Mouse (Mus musculus) limb, embryonic 11.5 days (tissue): ENCODE measurements around the gene Cdipt. TPM values are rescaled to one million over a fixed set of nuclear protein-coding genes. Genes with fewer than 3 reads are reported as not detected.

ENCODE experiments used
- ATAC-seq: fragments of 200-750 bp; cut with Nextera tagmentation; 2 replicates; pipeline ENCODE4 v1.8.0; 2017; ENCODE audit warnings: low read depth; ENCODE audit not compliant: insufficient number of reproducible peaks, low FRiP score, low TSS enrichment
- DNase-seq: peaks from one replicate; pipeline ENCODE4 v3.0.0-alpha.2; 2015; ENCODE audit warnings: low spot score
- H3K27ac ChIP-seq: fragments of 300-500 bp; sonication (generic); replicated peaks from 2 replicates; pipeline ENCODE4 v1.5.1; 2014; ENCODE audit warnings: low read depth, mild to moderate bottlenecking, low read length
- H3K27me3 ChIP-seq: fragments of 300-500 bp; sonication (generic); 2 replicates; pipeline ENCODE4 v1.6.1; 2014; ENCODE audit warnings: mild to moderate bottlenecking, low read length, mixed read lengths; ENCODE audit not compliant: control insufficient read depth, insufficient read depth
- H3K36me3 ChIP-seq: fragments of 300-500 bp; sonication (generic); 2 replicates; pipeline ENCODE4 v1.6.1; 2014; ENCODE audit warnings: mild to moderate bottlenecking, low read length, moderate library complexity, mixed read lengths; ENCODE audit not compliant: control insufficient read depth, insufficient read depth
- H3K4me1 ChIP-seq: fragments of 300-500 bp; sonication (generic); 2 replicates; pipeline ENCODE4 v1.6.1; 2014; ENCODE audit warnings: low read length, mixed read lengths; ENCODE audit not compliant: control insufficient read depth, insufficient read depth
- H3K4me2 ChIP-seq: fragments of 300-500 bp; sonication (generic); 2 replicates; pipeline ENCODE4 v1.6.1; 2014; ENCODE audit warnings: low read depth, mild to moderate bottlenecking, moderate library complexity; ENCODE audit not compliant: severe bottlenecking
- H3K4me3 ChIP-seq: fragments of 300-500 bp; sonication (generic); 2 replicates; pipeline ENCODE4 v1.5.1; 2014; ENCODE audit warnings: low read depth, low read length
- H3K9ac ChIP-seq: fragments of 300-500 bp; sonication (generic); 2 replicates; pipeline ENCODE4 v1.6.1; 2014; ENCODE audit warnings: mild to moderate bottlenecking, low read length
- H3K9me3 ChIP-seq: fragments of 300-500 bp; sonication (generic); 2 replicates; pipeline ENCODE4 v1.6.1; 2016; ENCODE audit warnings: low read length; ENCODE audit not compliant: control insufficient read depth
- WGBS: fragments of 180-500 bp; shearing (Covaris S2); extraction: QIAGEN DNeasy Blood & Tissue Kit; methylation state at CpG from one replicate; pipeline ENCODE4 v1.1.7; 2014; 5-methylcytosine and 5-hydroxymethylcytosine counted together
- polyA plus RNA-seq: library from polyadenylated mRNA; unstranded; fragments of >200 nt; fragmentation: Nextera tagmentation; extraction: Ambion mirVana; gene quantifications from 2 replicates; pipeline ENCODE4 v1.2.1, GENCODE M21; 2014

Cdipt gene
- polyA plus RNA-seq, 1 experiment from 2014 or later = 68.7 TPM

GRCm38 (mm10) chr7:126978841-126979240 is 3.1 kb downstream of the Cdipt start:
- DNase-seq (no peak), ATAC-seq (no peak)
- peaks cover 17% of the 10 kb centered on the region; the same call in 1 of the 2 replicates for H3K36me3 ChIP-seq
- no peak overlapping the region for H3K9ac ChIP-seq
- 94% methylated on average over 6 of the region's 6 CpGs for WGBS
- H3K9me3 ChIP-seq = no peaks in the 10 kb centered on the region
- H3K4me2 ChIP-seq = no peak overlapping the region
- no peaks in the 10 kb centered on the region; the same call in 1 of the 2 replicates for H3K4me1 ChIP-seq
- H3K4me3 ChIP-seq = no peak overlapping the region
- no peak overlapping the region for H3K27ac ChIP-seq
- no peaks in the 10 kb centered on the region for H3K27me3 ChIP-seq

- DNase-seq (no peak), ATAC-seq (no peak)
- Histone ChIP-seq H3K4me2 (no peak overlapping the region), H3K4me1 (no peaks in the 10 kb centered on the region), H3K36me3 (peaks cover 17% of the 10 kb centered on the region; the same call in 1 of the 2 replicates), H3K27ac (no peak overlapping the region), H3K4me3 (no peak overlapping the region), H3K9me3 (no peaks in the 10 kb centered on the region), H3K9ac (no peak overlapping the region), H3K27me3 (no peaks in the 10 kb centered on the region)
- WGBS = 92% methylated on average over 2 of the region's 2 CpGs
These were observed 5.9 kb downstream of the Cdipt start for GRCm38 (mm10) chr7:126981601-126982000.

GRCm38 (mm10) chr7:126982054-126982453 is 6.3 kb downstream of the Cdipt start:
- Histone ChIP-seq H3K4me1 (no peaks in the 10 kb centered on the region), H3K9me3 (no peaks in the 10 kb centered on the region), H3K27me3 (no peaks in the 10 kb centered on the region), H3K9ac (no peak overlapping the region), H3K27ac (no peak overlapping the region), H3K36me3 (peaks cover 17% of the 10 kb centered on the region; the same call in 1 of the 2 replicates), H3K4me2 (no peak overlapping the region), H3K4me3 (no peak overlapping the region)
- DNase-seq (no peak), ATAC-seq (no peak)
- 95% methylated on average over 4 of the region's 4 CpGs for WGBS

- DNase-seq (no peak), ATAC-seq (no peak)
- no peaks in the 10 kb centered on the region for H3K27me3 ChIP-seq
- peaks cover 14% of the 10 kb centered on the region; the same call in 1 of the 2 replicates for H3K36me3 ChIP-seq
- no peak overlapping the region for H3K27ac ChIP-seq
- no peak overlapping the region for H3K4me2 ChIP-seq
- WGBS = 85% methylated on average over 7 of the region's 7 CpGs
- no peaks in the 10 kb centered on the region for H3K9me3 ChIP-seq
- H3K4me1 ChIP-seq = no peaks in the 10 kb centered on the region
- no peak overlapping the region for H3K9ac ChIP-seq
- H3K4me3 ChIP-seq = no peak overlapping the region
These were observed 7.4 kb downstream of the Cdipt start for GRCm38 (mm10) chr7:126983113-126983512.

- DNase-seq (no peak), ATAC-seq (no peak)
- H3K4me1 ChIP-seq = no peaks in the 10 kb centered on the region
- H3K4me3 ChIP-seq = no peak overlapping the region
- no peak overlapping the region for H3K4me2 ChIP-seq
- H3K27me3 ChIP-seq = no peaks in the 10 kb centered on the region
- H3K27ac ChIP-seq = no peak overlapping the region
- H3K9me3 ChIP-seq = no peaks in the 10 kb centered on the region
- peaks cover 3% of the 10 kb centered on the region; the same call in 1 of the 2 replicates for H3K36me3 ChIP-seq
- 35% methylated on average over 10 of the region's 10 CpGs for WGBS
- no peak overlapping the region for H3K9ac ChIP-seq
These were observed 9.1 kb downstream of the Cdipt start for GRCm38 (mm10) chr7:126984667-126985444.

- DNase-seq = peak; percentile 36
- 40% methylated on average over 9 of the region's 9 CpGs for WGBS
- H3K9ac ChIP-seq = no peak overlapping the region
- ATAC-seq = no peak
- no peaks in the 10 kb centered on the region for H3K4me1 ChIP-seq
- H3K9me3 ChIP-seq = no peaks in the 10 kb centered on the region
- no peak overlapping the region for H3K4me3 ChIP-seq
- no peaks in the 10 kb centered on the region for H3K27me3 ChIP-seq
- no peaks in the 10 kb centered on the region for H3K36me3 ChIP-seq
- no peak overlapping the region for H3K27ac ChIP-seq
- no peak overlapping the region for H3K4me2 ChIP-seq
These were observed 10.6 kb downstream of the Cdipt start for GRCm38 (mm10) chr7:126986319-126986718.

GRCm38 (mm10) chr7:126988816-126989215 is 13.1 kb downstream of the Cdipt start:
- Histone ChIP-seq H3K4me2 (no peak overlapping the region), H3K4me3 (no peak overlapping the region), H3K4me1 (no peaks in the 10 kb centered on the region), H3K9me3 (no peaks in the 10 kb centered on the region), H3K9ac (no peak overlapping the region), H3K36me3 (no peaks in the 10 kb centered on the region), H3K27ac (no peak overlapping the region), H3K27me3 (no peaks in the 10 kb centered on the region)
- WGBS = 74% methylated on average over 8 of the region's 8 CpGs
- no peak for DNase-seq
- ATAC-seq = no peak

- Histone ChIP-seq H3K9me3 (no peaks in the 10 kb centered on the region), H3K36me3 (no peaks in the 10 kb centered on the region; the same call in 1 of the 2 replicates), H3K27ac (no peak overlapping the region), H3K4me3 (no peak overlapping the region), H3K4me2 (no peak overlapping the region), H3K9ac (no peak overlapping the region), H3K27me3 (no peaks in the 10 kb centered on the region), H3K4me1 (no peaks in the 10 kb centered on the region)
- DNase-seq = no peak
- ATAC-seq = no peak
- 83% methylated on average over 4 of the region's 4 CpGs for WGBS
These were observed 20.7 kb downstream of the Cdipt start for GRCm38 (mm10) chr7:126996449-126996848.
